Mouse (Mus musculus) embryonic facial prominence, embryonic 13.5 days (tissue): ENCODE data around the gene Cox17. TPM values are rescaled to one million over a fixed set of nuclear protein-coding genes. Genes with fewer than 3 reads are reported as not detected.

Experiments
- ATAC-seq: fragments of 200-750 bp; cut with Nextera tagmentation; 2 replicates; pipeline ENCODE4 v1.8.0; 2017; ENCODE audit warnings: low read depth; ENCODE audit not compliant: insufficient number of reproducible peaks, insufficient read depth, low FRiP score, low TSS enrichment
- H3K27ac ChIP-seq: fragments of 300-500 bp; sonication (generic); 2 replicates; pipeline ENCODE4 v1.5.1; 2015; ENCODE audit warnings: moderate library complexity, mild to moderate bottlenecking, inconsistent platforms
- H3K27me3 ChIP-seq: fragments of 300-500 bp; sonication (generic); 2 replicates; pipeline ENCODE4 v1.6.1; 2015; ENCODE audit warnings: mild to moderate bottlenecking, inconsistent platforms
- H3K36me3 ChIP-seq: fragments of 300-500 bp; sonication (generic); 2 replicates; pipeline ENCODE4 v1.6.1; 2015; ENCODE audit warnings: mild to moderate bottlenecking, inconsistent platforms
- H3K4me1 ChIP-seq: fragments of 300-500 bp; sonication (generic); 2 replicates; pipeline ENCODE4 v1.6.1; 2015; ENCODE audit warnings: inconsistent platforms
- H3K4me2 ChIP-seq: fragments of 300-500 bp; sonication (generic); 2 replicates; pipeline ENCODE4 v1.6.1; 2015; ENCODE audit warnings: moderate library complexity, mild to moderate bottlenecking, inconsistent platforms
- H3K4me3 ChIP-seq: fragments of 300-500 bp; sonication (generic); 2 replicates; pipeline ENCODE4 v1.5.1; 2015; ENCODE audit warnings: mild to moderate bottlenecking, inconsistent platforms
- H3K9ac ChIP-seq: fragments of 300-500 bp; sonication (generic); 2 replicates; pipeline ENCODE4 v1.6.1; 2015; ENCODE audit warnings: mild to moderate bottlenecking, inconsistent platforms
- H3K9me3 ChIP-seq: fragments of 300-500 bp; sonication (generic); 2 replicates; pipeline ENCODE4 v1.6.1; 2016; ENCODE audit warnings: inconsistent platforms
- WGBS: fragments of 180-500 bp; shearing (Covaris S2); methylation state at CpG from one replicate; pipeline ENCODE4 v1.1.7; 2015; ENCODE audit warnings: mixed read lengths; 5-methylcytosine and 5-hydroxymethylcytosine counted together
- polyA plus RNA-seq: library from polyadenylated mRNA; unstranded; fragments of >200 nt; fragmentation: Nextera tagmentation; extraction: Ambion mirVana; gene quantifications from 2 replicates; pipeline ENCODE4 v1.2.1, GENCODE M21; 2015

Gene Cox17
- polyA plus RNA-seq, 1 experiment from 2014 or later: 104 TPM

- no peak for ATAC-seq
These were observed 27.8 kb downstream of the Cox17 start for GRCm38 (mm10) chr16:38374379-38375140.

GRCm38 (mm10) chr16:38375182-38375581, 28.4 kb downstream of the Cox17 start:
- Histone ChIP-seq H3K4me3 (no peak overlapping the region), H3K27me3 (no peaks in the 10 kb centered on the region), H3K4me1 (peaks cover 20% of the 10 kb centered on the region), H3K4me2 (no peak overlapping the region), H3K9ac (no peak overlapping the region), H3K36me3 (no peaks in the 10 kb centered on the region), H3K9me3 (no peaks in the 10 kb centered on the region), H3K27ac (no peak overlapping the region)
- ATAC-seq: no peak
- 77% methylated on average over 7 of the region's 7 CpGs for WGBS

More at GRCm38 (mm10) chr16:38374379-38375140, 27.8 kb downstream of the Cox17 start:
- peak overlapping the region; percentile 3; the same call in 1 of the 2 replicates for H3K4me3 ChIP-seq
- 73% methylated on average over 10 of the region's 10 CpGs for WGBS
- H3K9ac ChIP-seq: no peak overlapping the region
- H3K4me1 ChIP-seq: peaks cover 20% of the 10 kb centered on the region
- 0 out of 2 replicates have a peak overlapping the region, but pooled peaks have one; percentile 11 for H3K4me2 ChIP-seq
- H3K27ac ChIP-seq: no peak overlapping the region
- no peaks in the 10 kb centered on the region for H3K36me3 ChIP-seq
- no peaks in the 10 kb centered on the region for H3K27me3 ChIP-seq
- no peaks in the 10 kb centered on the region for H3K9me3 ChIP-seq

- no peaks in the 10 kb centered on the region for H3K9me3 ChIP-seq
- WGBS: 23% methylated on average over 17 of the region's 17 CpGs
These were observed 29.5 kb downstream of the Cox17 start for GRCm38 (mm10) chr16:38376163-38376840.

GRCm38 (mm10) chr16:38376841-38377249, 30.1 kb downstream of the Cox17 start:
- peak overlapping the region; percentile 28 for H3K4me3 ChIP-seq
- no peaks in the 10 kb centered on the region for H3K9me3 ChIP-seq
- H3K4me1 ChIP-seq: peaks cover 20% of the 10 kb centered on the region
- H3K36me3 ChIP-seq: no peaks in the 10 kb centered on the region
- H3K27me3 ChIP-seq: no peaks in the 10 kb centered on the region
- 49% methylated on average over 8 of the region's 8 CpGs for WGBS
- peak overlapping the region; percentile 54 for H3K4me2 ChIP-seq
- ATAC-seq: no peak
- H3K27ac ChIP-seq: peak overlapping the region; percentile 83
- H3K9ac ChIP-seq: peak overlapping the region; percentile 58

More at GRCm38 (mm10) chr16:38376163-38376840, 29.5 kb downstream of the Cox17 start:
- Histone ChIP-seq H3K4me1 (peaks cover 20% of the 10 kb centered on the region), H3K9ac (peak overlapping the region; percentile 58), H3K27ac (peak overlapping the region; percentile 83), H3K36me3 (no peaks in the 10 kb centered on the region), H3K4me2 (peak overlapping the region; percentile 54), H3K27me3 (no peaks in the 10 kb centered on the region), H3K4me3 (peak overlapping the region; percentile 28)
- peak; percentile 81 for ATAC-seq

- no peak overlapping the region for H3K27ac ChIP-seq
- no peaks in the 10 kb centered on the region for H3K9me3 ChIP-seq
- H3K4me1 ChIP-seq: peaks cover 20% of the 10 kb centered on the region
- 85% methylated on average over 6 of the region's 6 CpGs for whole genome bisulfite sequencing
- ATAC-seq: no peak
- no peak overlapping the region for H3K4me2 ChIP-seq
- no peak overlapping the region for H3K4me3 ChIP-seq
- H3K36me3 ChIP-seq: no peaks in the 10 kb centered on the region
- no peak overlapping the region for H3K9ac ChIP-seq
- no peaks in the 10 kb centered on the region for H3K27me3 ChIP-seq
These were observed 30.8 kb downstream of the Cox17 start for GRCm38 (mm10) chr16:38377546-38377945.

GRCm38 (mm10) chr16:38378591-38378990, 31.8 kb downstream of the Cox17 start:
- Histone ChIP-seq H3K9me3 (no peaks in the 10 kb centered on the region), H3K27ac (no peak overlapping the region), H3K4me3 (no peak overlapping the region), H3K27me3 (no peaks in the 10 kb centered on the region), H3K9ac (no peak overlapping the region), H3K36me3 (no peaks in the 10 kb centered on the region), H3K4me1 (peaks cover 20% of the 10 kb centered on the region), H3K4me2 (no peak overlapping the region)
- ATAC-seq: no peak
- WGBS: 76% methylated on average over 6 of the region's 6 CpGs

- H3K4me1 ChIP-seq: peaks cover 20% of the 10 kb centered on the region
- no peaks in the 10 kb centered on the region for H3K27me3 ChIP-seq
- no peaks in the 10 kb centered on the region for H3K36me3 ChIP-seq
- no peaks in the 10 kb centered on the region for H3K9me3 ChIP-seq
- H3K9ac ChIP-seq: no peak overlapping the region
- H3K4me3 ChIP-seq: no peak overlapping the region
- no peak overlapping the region for H3K27ac ChIP-seq
- H3K4me2 ChIP-seq: no peak overlapping the region
- ATAC-seq: no peak
- 21% methylated on average over 6 of the region's 6 CpGs for WGBS
These were observed 32.3 kb downstream of the Cox17 start for GRCm38 (mm10) chr16:38379088-38379487.

GRCm38 (mm10) chr16:38379493-38379892, 32.7 kb downstream of the Cox17 start:
- Histone ChIP-seq H3K4me3 (no peak overlapping the region), H3K36me3 (no peaks in the 10 kb centered on the region), H3K9me3 (no peaks in the 10 kb centered on the region), H3K27ac (no peak overlapping the region), H3K9ac (no peak overlapping the region), H3K4me2 (no peak overlapping the region), H3K4me1 (peaks cover 20% of the 10 kb centered on the region), H3K27me3 (no peaks in the 10 kb centered on the region)
- ATAC-seq: no peak
- WGBS: 43% methylated on average over 3 of the region's 3 CpGs

- no peaks in the 10 kb centered on the region for H3K9me3 ChIP-seq
- no peaks in the 10 kb centered on the region for H3K36me3 ChIP-seq
- WGBS: 92% methylated on average over 3 of the region's 3 CpGs
- no peak overlapping the region for H3K27ac ChIP-seq
- H3K4me3 ChIP-seq: no peak overlapping the region
- no peak overlapping the region for H3K9ac ChIP-seq
- peaks cover 20% of the 10 kb centered on the region for H3K4me1 ChIP-seq
- no peaks in the 10 kb centered on the region for H3K27me3 ChIP-seq
- no peak for ATAC-seq
- H3K4me2 ChIP-seq: no peak overlapping the region
These were observed 33.1 kb downstream of the Cox17 start for GRCm38 (mm10) chr16:38379926-38380325.

GRCm38 (mm10) chr16:38383683-38384082, 36.9 kb downstream of the Cox17 start:
- Histone ChIP-seq H3K36me3 (no peaks in the 10 kb centered on the region), H3K4me2 (no peak overlapping the region), H3K9ac (no peak overlapping the region), H3K9me3 (no peaks in the 10 kb centered on the region), H3K27ac (no peak overlapping the region), H3K4me1 (peaks cover 5% of the 10 kb centered on the region; the same call in 1 of the 2 replicates), H3K27me3 (no peaks in the 10 kb centered on the region), H3K4me3 (no peak overlapping the region)
- WGBS: 80% methylated on average over 2 of the region's 2 CpGs
- no peak for ATAC-seq

GRCm38 (mm10) chr16:38385184-38385634, 38.4 kb downstream of the Cox17 start:
- H3K36me3 ChIP-seq: no peaks in the 10 kb centered on the region
- H3K9me3 ChIP-seq: no peaks in the 10 kb centered on the region
- H3K27me3 ChIP-seq: no peaks in the 10 kb centered on the region
- no peaks in the 10 kb centered on the region for H3K4me1 ChIP-seq
- no peak overlapping the region for H3K9ac ChIP-seq
- H3K4me3 ChIP-seq: no peak overlapping the region
- H3K4me2 ChIP-seq: no peak overlapping the region
- no peak for ATAC-seq
- 87% methylated on average over 6 of the region's 6 CpGs for WGBS
- H3K27ac ChIP-seq: no peak overlapping the region

- Histone ChIP-seq H3K9me3 (no peaks in the 10 kb centered on the region), H3K4me3 (no peak overlapping the region), H3K9ac (no peak overlapping the region), H3K36me3 (no peaks in the 10 kb centered on the region), H3K4me1 (no peaks in the 10 kb centered on the region), H3K4me2 (no peak overlapping the region), H3K27me3 (no peaks in the 10 kb centered on the region), H3K27ac (no peak overlapping the region)
- ATAC-seq: no peak
- 92% methylated on average over 4 of the region's 4 CpGs for WGBS
These were observed 38.9 kb downstream of the Cox17 start for GRCm38 (mm10) chr16:38385700-38386099.
